Mouse (Mus musculus) sigmoid colon, adult 10 weeks (tissue): ENCODE results near the gene Zfp322a. TPM values are rescaled to one million over a fixed set of nuclear protein-coding genes. Genes with fewer than 3 reads are reported as not detected.

Experiments used
- polyA plus RNA-seq: library from polyadenylated mRNA; stranded (reverse); fragments of 350-450 nt; fragmentation: Illumina TruSeq; extraction: RNeasy Lipid Tissue Mini Kit (QIAGEN cat#74804); gene quantifications from one replicate; pipeline ENCODE4 v1.2.3, GENCODE M21; 2014; ENCODE audit warnings: low read depth, low replicate concordance

The Zfp322a gene
- 97.3 TPM for polyA plus RNA-seq

GRCm38 (mm10) chr13:23368583-23369420 is at the start of gene Zfp322a:
Gene Zfp322a, minus strand, starts transcription at chr13:23369208.

Other genes with a start within 250 kb of the Zfp322a start
- not detected for gene Vmn1r218, start 236.1 kb downstream of the Zfp322a start, polyA plus RNA-seq
- not detected for gene Vmn1r219, start 209.9 kb downstream of the Zfp322a start, polyA plus RNA-seq
- not detected for gene Vmn1r220, start 181.2 kb downstream of the Zfp322a start, polyA plus RNA-seq
- gene Vmn1r221, start 155.1 kb downstream of the Zfp322a start, polyA plus RNA-seq, result not detected
- not detected for gene Vmn1r222, start 133.3 kb downstream of the Zfp322a start, polyA plus RNA-seq
- not detected for gene Vmn1r223, start 122.1 kb downstream of the Zfp322a start, polyA plus RNA-seq
- 2.2 TPM for gene Abt1, start 54.7 kb upstream of the Zfp322a start, polyA plus RNA-seq
- gene Btn1a1, start 96.7 kb upstream of the Zfp322a start, polyA plus RNA-seq, result 4.6 TPM
- gene Btn2a2, start 119.6 kb upstream of the Zfp322a start, polyA plus RNA-seq, result not detected
- not detected for gene Hist1h4h, start 161.8 kb upstream of the Zfp322a start, polyA plus RNA-seq
- gene Hist1h2af, start 164.7 kb upstream of the Zfp322a start, polyA plus RNA-seq, result not detected
- gene Hist1h3g, start 166.2 kb upstream of the Zfp322a start, polyA plus RNA-seq, result not detected
- 2.1 TPM for gene Hist1h2bh, start 174.2 kb upstream of the Zfp322a start, polyA plus RNA-seq
- not detected for gene Hist1h3f, start 174.8 kb upstream of the Zfp322a start, polyA plus RNA-seq
- gene Hist1h4f, start 182.4 kb upstream of the Zfp322a start, polyA plus RNA-seq, result not detected
- gene Hist1h1d, start 184.1 kb upstream of the Zfp322a start, polyA plus RNA-seq, result 3.9 TPM
- gene Hist1h3e, start 193.2 kb upstream of the Zfp322a start, polyA plus RNA-seq, result not detected
- gene Hist1h2ae, start 202.0 kb upstream of the Zfp322a start, polyA plus RNA-seq, result not detected
- 3.6 TPM for gene Hist1h2bg, start 202.2 kb upstream of the Zfp322a start, polyA plus RNA-seq
- not detected for gene Hist1h2bf, start 205.0 kb upstream of the Zfp322a start, polyA plus RNA-seq
- gene Hist1h2ad, start 205.2 kb upstream of the Zfp322a start, polyA plus RNA-seq, result not detected
- gene Hist1h3d, start 206.6 kb upstream of the Zfp322a start, polyA plus RNA-seq, result 6.7 TPM
- 2.3 TPM for gene Hist1h4d, start 212.4 kb upstream of the Zfp322a start, polyA plus RNA-seq